Mouse (Mus musculus) brown adipose tissue, adult 24 weeks (tissue): ENCODE data around the gene Upf2. TPM values are rescaled to one million over a fixed set of nuclear protein-coding genes. Genes with fewer than 3 reads are reported as not detected.

Source experiments
- H3K27ac ChIP-seq: fragments of 200-500 bp; replicated peaks from 2 replicates; pipeline ENCODE4 v1.5.1; 2012; ENCODE audit warnings: low read depth, mild to moderate bottlenecking, low read length
- H3K4me1 ChIP-seq: fragments of 200-500 bp; 2 replicates; pipeline ENCODE4 v1.6.1; 2012; ENCODE audit warnings: low read length, mixed read lengths; ENCODE audit not compliant: control insufficient read depth, insufficient read depth, insufficient read length
- H3K4me3 ChIP-seq: fragments of 200-500 bp; 2 replicates; pipeline ENCODE4 v1.5.1; 2012; ENCODE audit warnings: low read depth, mild to moderate bottlenecking, low read length, moderate library complexity; ENCODE audit not compliant: insufficient read depth
- polyA plus RNA-seq: library from polyadenylated mRNA; stranded (reverse); fragments of >200 nt; gene quantifications from 2 replicates; pipeline ENCODE4 v1.2.4, GENCODE M21; 2012; ENCODE audit not compliant: missing spikeins, insufficient read depth, insufficient read length

Gene Upf2
- polyA plus RNA-seq, 1 experiment = 12.4 TPM

DNA sequence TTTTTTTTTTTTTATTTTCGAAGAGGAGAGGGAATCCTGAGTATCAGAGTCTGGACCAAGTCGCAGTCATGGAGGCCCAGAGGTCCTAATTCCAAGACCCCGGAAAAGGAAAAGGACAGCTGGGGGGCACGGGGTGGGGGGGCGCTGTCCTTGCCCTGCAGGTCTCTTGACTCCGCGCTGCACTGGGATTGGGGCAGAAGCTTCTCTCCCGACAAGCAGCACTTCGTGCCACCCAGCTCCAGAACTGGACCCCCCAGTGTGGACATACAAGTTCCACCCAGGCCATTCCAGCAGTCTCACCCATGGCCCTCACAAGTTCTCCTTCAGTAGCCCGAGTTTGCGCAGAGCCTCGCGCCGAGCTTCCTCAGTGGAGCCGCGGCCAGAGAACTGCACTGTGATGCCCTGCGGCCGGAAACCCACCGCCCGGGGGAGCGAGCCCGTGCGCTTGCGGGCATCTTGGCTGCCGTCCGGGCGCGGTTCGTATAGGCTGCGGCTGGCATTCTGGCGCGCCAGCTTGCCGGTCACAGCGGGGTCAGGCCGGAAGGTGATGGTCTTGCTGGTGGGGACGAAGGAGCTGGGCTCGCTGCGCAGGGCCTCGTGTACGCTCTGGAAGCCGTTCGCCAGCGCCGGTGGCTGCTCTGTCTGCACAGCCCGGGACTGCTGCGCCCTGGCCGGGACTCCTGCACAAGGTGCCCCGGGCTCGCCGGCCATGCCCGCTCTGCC is 148.9 kb downstream of the Upf2 start:
- Histone ChIP-seq H3K4me1 (no peaks in the 10 kb centered on the region; the same call in none of the 2 replicates), H3K4me3 (peak overlapping the region; percentile 46), H3K27ac (no peak overlapping the region)

DNA sequence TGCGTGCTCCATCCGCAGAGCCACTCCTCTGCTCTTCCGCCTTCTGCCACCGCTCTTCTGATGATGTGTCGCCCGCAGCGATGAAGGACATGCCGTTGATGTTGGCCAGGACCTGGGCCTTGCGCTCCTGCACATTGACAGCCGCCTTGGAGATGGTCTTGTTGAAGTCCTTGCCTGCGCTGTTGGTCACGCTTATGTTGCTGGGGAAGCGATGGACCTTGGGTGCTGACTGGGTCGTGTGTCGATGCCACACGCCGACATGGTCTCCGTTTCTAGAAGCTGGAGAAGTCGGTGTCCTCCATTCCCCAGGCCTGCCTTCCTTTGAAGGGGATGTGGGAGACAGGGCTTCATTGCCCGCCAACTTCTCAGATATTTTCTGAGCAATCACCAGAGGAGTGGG is 149.5 kb downstream of the Upf2 start:
- H3K4me3 ChIP-seq = peak overlapping the region; percentile 46
- H3K27ac ChIP-seq = no peak overlapping the region
- H3K4me1 ChIP-seq = no peaks in the 10 kb centered on the region; the same call in none of the 2 replicates

DNA sequence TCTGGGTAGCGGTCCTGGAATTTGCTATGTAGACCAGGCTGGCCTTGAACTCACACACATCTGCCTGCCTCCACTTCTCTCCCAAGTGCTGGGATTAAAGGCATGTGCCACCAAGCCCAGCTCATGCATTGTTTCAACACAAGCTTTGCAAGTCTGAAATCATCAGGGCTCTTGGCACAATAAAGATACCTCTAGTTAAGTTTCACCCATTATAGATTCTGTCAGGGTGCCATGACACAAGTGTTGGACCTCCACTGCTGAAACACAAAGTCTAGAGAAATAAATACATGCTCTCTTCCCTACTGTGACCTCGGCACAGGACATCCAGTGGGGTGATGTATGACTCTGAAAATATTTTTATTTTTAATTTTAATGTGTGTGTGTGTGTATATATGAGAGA is 154.2 kb downstream of the Upf2 start:
- Histone ChIP-seq H3K4me3 (no peak overlapping the region), H3K4me1 (no peaks in the 10 kb centered on the region), H3K27ac (no peak overlapping the region)

Other genes with a start within 250 kb of the Upf2 start
- gene Camk1d, start 237.0 kb upstream of the Upf2 start, polyA plus RNA-seq = 1.6 and 1.9 TPM in 2 replicates
- 72.0 and 99.9 TPM in 2 replicates for gene Nudt5, start 106.5 kb upstream of the Upf2 start, polyA plus RNA-seq
- 101 and 126 TPM in 2 replicates for gene Cdc123, start 106.3 kb upstream of the Upf2 start, polyA plus RNA-seq
- gene Gm13199, start 88.5 kb upstream of the Upf2 start, polyA plus RNA-seq = not detected in 2 replicates
- gene Sec61a2, start 56.0 kb upstream of the Upf2 start, polyA plus RNA-seq = 11.4 and 17.1 TPM in 2 replicates
- gene Dhtkd1, start 8.7 kb upstream of the Upf2 start, polyA plus RNA-seq = 1.8 and 2.1 TPM in 2 replicates
- 2.3 and 3.3 TPM in 2 replicates for gene Proser2, start 178.7 kb downstream of the Upf2 start, polyA plus RNA-seq